Mouse (Mus musculus): ENCODE measurements at regions not wholly inside any gene's neighbourhood (a gene's known extent, or its start where the extent isn't known, plus 50 kb on each side); places are given as distances from the start of the nearest gene placed in this dataset.

GRCm38 (mm10) chr11:27833736-27834135 lies 505.9 kb downstream of the Gm6685 start:
- no peak for ATAC-seq (replicated peaks in 1 of 2; ENCODE audit: insufficient read depth in 1 of 2, low FRiP score in 2 of 2, low TSS enrichment in 1 of 2, low read depth in 1 of 2, poor library complexity in 2 of 2, severe bottlenecking in 2 of 2)

- ATAC-seq (replicated peaks in 1 of 2; ENCODE audit: insufficient read depth in 1 of 2, low FRiP score in 2 of 2, low TSS enrichment in 1 of 2, low read depth in 1 of 2, poor library complexity in 2 of 2, severe bottlenecking in 2 of 2) = no peak
Observed at GRCm38 (mm10) chr11:27799826-27800620, 539.6 kb downstream of the Gm6685 start.

GRCm38 (mm10) chr11:27753913-27754218 lies 585.8 kb downstream of the Gm6685 start:
- ATAC-seq (replicated peaks in 1 of 2; ENCODE audit: insufficient read depth in 1 of 2, low FRiP score in 2 of 2, low TSS enrichment in 1 of 2, low read depth in 1 of 2, poor library complexity in 2 of 2, severe bottlenecking in 2 of 2) = 0 out of 4 replicates have a peak, but pooled peaks of 1 of the 2 experiments have one; percentile 14

- ATAC-seq (replicated peaks in 1 of 2; ENCODE audit: insufficient read depth in 1 of 2, low FRiP score in 2 of 2, low TSS enrichment in 1 of 2, low read depth in 1 of 2, poor library complexity in 2 of 2, severe bottlenecking in 2 of 2) = peak; percentile 65 to 83; a peak in 3 of 4 replicates
Observed at GRCm38 (mm10) chr11:27753212-27753912, 586.3 kb downstream of the Gm6685 start.

- ATAC-seq (replicated peaks in 1 of 2; ENCODE audit: insufficient read depth in 1 of 2, low FRiP score in 2 of 2, low TSS enrichment in 1 of 2, low read depth in 1 of 2, poor library complexity in 2 of 2, severe bottlenecking in 2 of 2) = no peak
Observed at GRCm38 (mm10) chr11:27726109-27726508, 613.6 kb downstream of the Gm6685 start.

GRCm38 (mm10) chr11:27721346-27721745 lies 618.3 kb downstream of the Gm6685 start:
- ATAC-seq (replicated peaks in 1 of 2; ENCODE audit: insufficient read depth in 1 of 2, low FRiP score in 2 of 2, low TSS enrichment in 1 of 2, low read depth in 1 of 2, poor library complexity in 2 of 2, severe bottlenecking in 2 of 2) = no peak

GRCm38 (mm10) chr11:27672436-27672835 lies 667.2 kb downstream of the Gm6685 start:
- ATAC-seq (replicated peaks in 1 of 2; ENCODE audit: insufficient read depth in 1 of 2, low FRiP score in 2 of 2, low TSS enrichment in 1 of 2, low read depth in 1 of 2, poor library complexity in 2 of 2, severe bottlenecking in 2 of 2) = no peak
